Mouse (Mus musculus): ENCODE results near the gene Dnaic1. TPM values are rescaled to one million over a fixed set of nuclear protein-coding genes. Genes with fewer than 3 reads are reported as not detected.

Dnaic1 gene
- total RNA-seq, 1 experiment from 2014 or later = 2.2 TPM

GRCm38 (mm10) chr4:41571490-41571889 is 1.9 kb downstream of the Dnaic1 start:
- DNase-seq = peak; percentile 33

GRCm38 (mm10) chr4:41573492-41573891 is 3.9 kb downstream of the Dnaic1 start:
- DNase-seq = no peak

DNA sequence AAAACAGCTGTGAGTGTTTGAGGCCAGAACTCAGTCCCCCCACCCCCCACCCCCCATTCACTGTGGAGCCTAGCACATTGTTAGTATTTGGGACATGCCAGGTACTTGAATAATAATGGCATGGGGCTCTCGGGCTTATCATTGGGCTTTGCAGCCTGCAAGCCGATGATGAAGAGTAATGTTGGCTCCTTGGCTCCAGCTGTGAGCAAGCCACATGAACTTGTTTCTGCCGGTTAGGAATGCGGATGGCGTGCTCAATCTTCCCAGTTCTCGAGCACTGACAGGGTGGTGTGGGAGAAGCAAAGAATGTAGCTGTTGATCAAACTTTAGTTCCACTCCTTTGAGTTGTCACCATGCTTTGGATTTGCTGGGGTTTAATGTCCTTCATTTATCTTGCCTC is 6.3 kb downstream of the Dnaic1 start:
- no peak for DNase-seq

DNA sequence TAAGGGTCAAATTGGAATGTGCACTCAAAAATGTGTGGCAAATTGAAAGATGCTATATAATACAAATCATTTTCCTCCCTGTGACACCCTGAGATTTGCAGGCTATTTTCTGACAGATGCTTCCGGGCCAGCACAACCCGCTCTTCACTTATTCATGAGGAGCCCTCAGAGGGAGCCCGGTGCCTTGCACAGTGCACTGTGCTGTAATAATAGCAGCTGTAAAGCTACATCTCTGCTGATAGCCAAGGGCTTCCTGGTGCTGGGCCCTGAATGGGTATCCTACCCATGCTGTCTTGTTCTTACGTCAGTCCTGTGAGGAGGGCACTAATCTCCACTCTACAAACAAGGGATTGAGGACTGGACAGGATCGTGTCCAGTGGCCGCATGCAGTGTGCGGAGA is 13.8 kb downstream of the Dnaic1 start:
- no peak for DNase-seq

DNA sequence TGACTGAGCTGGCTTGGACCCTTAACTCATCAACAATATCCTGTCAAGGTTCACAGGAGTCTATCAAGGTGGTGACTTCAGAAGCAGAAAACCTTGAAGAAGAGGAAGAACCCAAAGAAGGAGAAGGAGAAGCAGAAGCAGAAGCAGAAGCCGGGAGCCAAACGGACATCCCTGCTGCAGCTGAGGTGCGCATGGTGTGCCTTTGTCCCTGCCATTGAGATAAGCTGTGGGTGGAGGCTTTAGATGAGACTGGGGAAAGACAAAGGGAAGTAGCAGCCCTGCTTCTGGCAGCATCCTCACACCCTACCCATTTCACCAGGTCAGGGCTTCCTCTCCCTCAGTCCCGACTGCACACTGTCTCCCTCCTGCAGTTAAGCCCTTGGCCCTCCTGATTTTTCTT is 33.2 kb downstream of the Dnaic1 start:
- no peak for DNase-seq

DNA sequence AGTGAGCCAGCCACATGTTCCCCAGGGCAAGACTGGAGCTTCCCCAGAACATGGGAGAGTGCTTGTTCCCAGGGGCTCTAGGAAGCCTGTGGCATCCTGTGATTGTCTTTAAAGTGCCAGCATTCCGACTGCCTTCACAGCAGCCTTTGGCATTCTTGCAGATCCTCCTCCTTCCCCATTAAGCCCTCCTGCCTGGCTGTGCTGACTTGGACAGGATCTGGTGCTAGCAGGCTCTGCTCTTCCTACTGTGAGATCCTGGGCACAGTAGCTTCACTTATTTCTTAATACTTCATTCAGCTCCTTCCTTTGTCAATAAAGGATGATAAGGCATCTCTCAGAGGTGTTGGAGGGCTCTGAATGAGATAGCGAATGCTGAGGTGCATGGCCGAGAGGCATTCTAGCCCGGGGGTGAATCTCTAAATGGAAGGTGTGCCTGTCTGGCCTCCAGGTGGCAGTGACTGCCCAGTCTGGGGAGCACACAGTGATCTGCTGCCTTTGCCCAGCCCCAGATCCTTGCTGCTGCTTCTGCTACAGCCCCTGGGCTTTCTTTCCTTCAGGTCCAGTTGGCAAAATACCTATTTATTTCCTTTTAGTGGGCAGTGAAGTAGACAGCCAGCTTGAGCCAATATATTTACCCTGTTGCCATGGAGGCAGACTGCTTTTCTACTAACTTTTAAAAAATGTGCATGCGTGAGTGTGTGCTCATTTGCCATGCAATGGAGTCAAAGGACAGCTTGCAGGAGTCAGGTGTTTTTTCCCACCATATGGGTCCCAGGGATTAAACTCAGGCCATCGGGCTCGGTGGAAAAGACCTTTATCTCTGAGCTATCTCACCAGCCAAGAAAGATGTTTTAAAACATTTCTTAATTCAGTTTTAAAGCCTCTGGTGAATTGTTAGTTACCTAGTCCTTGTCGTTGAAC is 35.2 kb downstream of the Dnaic1 start:
- DNase-seq = peak; percentile 30

DNA sequence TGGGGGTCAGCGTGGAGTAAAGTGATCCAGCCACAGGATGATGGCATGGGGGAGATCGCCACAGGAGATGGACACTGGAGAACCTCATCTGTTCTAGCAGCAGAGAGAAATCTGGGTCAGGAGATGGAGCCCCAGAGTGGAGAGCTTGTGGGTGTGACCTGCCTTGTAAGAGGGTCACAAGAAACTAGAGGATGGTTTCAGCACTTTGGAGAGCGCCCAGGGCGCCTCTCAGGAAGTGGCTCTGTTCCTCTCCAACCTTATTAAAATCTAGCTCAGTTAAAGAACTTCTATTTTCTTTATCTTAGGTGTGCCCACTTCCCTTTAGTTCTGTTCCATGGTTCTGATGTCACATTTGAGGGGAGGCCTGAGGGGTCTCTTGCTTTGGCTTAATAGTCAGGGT is 37.2 kb downstream of the Dnaic1 start:
- DNase-seq = peak; percentile 81

DNA sequence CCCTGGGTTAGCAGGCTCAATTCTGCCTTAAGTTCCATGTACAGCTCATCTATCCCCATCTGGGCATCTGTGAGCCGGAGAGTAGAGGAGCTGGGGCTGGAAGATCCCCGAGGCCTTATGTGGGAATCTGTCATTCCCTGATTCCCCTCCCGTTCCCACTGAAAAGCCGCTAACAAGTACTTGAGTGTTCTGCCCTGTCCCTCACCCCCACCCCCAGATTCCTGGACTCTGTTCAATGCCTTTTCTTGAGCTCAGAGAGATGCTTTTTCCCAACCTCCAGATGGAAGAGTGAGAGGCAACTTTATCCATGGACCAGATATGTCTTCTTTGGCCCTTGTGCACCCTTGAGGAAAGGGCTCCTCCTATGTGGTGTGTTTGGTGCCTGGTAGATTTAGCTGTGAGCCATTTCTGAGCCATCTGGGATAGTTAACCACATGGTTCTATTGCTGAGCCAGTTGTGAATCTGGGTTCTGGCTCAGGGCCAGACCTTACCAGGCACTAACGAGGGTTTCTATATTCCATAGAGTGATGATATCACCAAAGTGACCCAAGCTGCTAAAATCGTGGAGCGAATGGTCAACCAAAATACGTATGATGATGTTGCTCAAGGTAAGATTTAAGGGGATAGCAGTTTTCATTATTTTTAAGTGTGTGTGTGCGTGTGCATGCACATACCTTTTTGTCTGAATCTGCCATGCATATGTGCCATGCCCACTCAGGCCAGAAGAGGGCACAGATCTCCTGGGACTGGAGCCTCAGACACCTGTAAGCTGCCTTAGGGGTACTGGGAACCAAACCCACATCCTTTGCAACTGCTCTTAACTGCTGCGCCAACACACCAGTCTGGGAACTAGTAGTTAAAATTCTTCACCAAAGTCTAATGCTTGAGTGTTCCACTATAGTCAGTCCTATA is 40.4 kb downstream of the Dnaic1 start:
- no peak for DNase-seq

DNA sequence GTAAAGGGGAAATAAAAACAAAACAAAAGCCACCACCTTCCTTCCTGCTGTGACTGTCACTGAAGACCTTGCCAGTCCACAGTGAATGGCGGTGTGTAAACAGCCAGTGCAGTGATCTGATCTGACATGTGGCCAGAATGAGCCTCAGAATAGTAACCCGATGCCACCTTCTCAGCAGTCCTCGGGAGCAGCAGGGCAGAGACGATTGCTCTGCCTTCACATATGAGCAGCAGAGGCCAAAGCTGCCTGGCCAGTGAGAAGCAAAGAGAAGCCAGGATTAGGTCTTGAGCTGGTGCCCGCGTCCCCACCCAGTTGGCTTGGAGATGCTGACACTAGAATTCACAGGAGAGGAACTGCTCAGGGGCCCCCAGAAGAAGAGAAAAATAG is 41.0 kb downstream of the Dnaic1 start:
- DNase-seq = no peak

GRCm38 (mm10) chr4:41612166-41612565 is 42.6 kb downstream of the Dnaic1 start:
- DNase-seq = no peak

- peak; percentile 88 for DNase-seq
These were observed 44.6 kb downstream of the Dnaic1 start for GRCm38 (mm10) chr4:41614156-41614555.

GRCm38 (mm10) chr4:41615661-41616599 is 46.4 kb downstream of the Dnaic1 start:
- no peak for DNase-seq

GRCm38 (mm10) chr4:41618916-41619746 is 49.6 kb downstream of the Dnaic1 start:
- DNase-seq = peak; percentile 39

GRCm38 (mm10) chr4:41622071-41622470 is 52.5 kb downstream of the Dnaic1 start:
- DNase-seq = no peak

DNA sequence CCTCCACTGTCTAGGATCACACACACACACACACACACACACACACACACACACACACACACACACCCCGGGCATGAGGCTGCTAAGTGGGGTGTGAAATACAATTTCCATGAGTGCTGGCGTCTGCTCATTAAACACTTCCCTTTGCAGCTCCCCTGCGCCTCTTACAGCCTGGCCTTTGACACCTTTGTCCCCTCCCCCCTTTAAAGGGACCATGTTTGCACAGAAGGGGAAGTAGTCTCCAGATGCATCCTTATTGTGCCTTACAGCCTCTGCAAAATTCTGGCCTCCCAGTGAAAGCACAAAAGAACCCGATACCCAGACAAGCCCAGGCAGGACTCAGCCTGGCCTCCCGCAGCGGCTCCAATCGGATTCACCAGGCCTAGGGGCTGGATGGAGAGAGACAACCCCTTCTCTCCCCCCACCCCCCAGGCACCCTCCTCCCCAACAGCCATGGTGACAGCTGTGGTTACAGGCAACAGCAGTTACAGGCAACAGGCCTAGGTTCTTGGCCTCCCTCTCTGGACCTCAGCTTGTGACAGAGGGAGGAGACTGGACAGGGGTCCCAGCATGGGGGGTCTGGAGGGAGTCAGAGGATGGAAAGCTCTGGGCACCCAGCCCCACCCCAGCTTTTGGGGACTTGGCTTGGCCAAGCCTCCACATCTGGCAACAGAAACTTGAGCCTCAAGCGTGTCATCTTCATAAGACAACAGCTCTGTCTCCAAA is 58.8 kb downstream of the Dnaic1 start:
- peak; percentile 37 for DNase-seq

GRCm38 (mm10) chr4:41630196-41630595 is 60.6 kb downstream of the Dnaic1 start:
- no peak for DNase-seq

- peak; percentile 30 for DNase-seq
These were observed 61.8 kb downstream of the Dnaic1 start for GRCm38 (mm10) chr4:41631390-41631789.

DNA sequence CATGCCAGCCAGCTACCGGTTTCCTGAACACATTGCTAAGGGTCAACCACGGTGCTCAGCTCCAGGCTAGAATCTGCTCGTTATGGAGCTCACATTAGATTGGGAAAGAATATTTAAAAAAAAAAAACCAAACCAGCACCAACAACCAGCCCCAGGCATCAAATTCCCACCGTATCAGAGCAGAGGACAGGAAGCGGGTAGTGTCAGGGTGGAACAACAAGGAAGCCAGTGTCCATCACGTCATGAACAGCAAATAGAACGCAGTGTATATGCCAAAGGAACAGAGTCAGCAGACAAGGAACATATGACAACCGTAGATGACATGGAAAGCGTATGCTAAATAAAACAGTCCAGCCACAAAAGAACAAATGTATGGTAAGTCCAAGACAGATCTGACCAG is 63.4 kb downstream of the Dnaic1 start:
- no peak for DNase-seq

DNA sequence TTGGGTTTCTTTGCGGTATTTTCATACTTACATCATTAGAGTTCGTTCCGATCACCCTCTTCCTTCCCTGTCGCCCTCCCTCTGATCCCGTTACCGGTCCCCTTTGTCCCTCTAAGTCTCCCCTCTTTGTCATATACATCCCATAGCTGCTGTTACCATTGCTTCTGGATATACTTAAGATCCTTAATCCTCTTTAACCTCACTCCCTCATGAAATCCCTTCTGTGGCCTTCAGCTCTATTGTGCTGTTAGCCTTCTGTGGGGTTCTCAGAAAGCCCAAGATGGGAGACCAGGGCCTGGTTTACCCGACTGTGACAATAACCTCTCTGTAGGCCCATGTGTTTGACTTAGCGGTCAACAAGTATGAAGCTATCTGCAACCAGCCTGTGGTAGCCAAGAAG is 65.1 kb downstream of the Dnaic1 start:
- DNase-seq = no peak

GRCm38 (mm10) chr4:41635224-41635623 is 65.6 kb downstream of the Dnaic1 start:
- DNase-seq = no peak

All from adrenal gland, postnatal 14 days (tissue).